Mouse (Mus musculus): ENCODE results near the gene Pde4d. TPM values are rescaled to one million over a fixed set of nuclear protein-coding genes. Genes with fewer than 3 reads are reported as not detected.
A peak's percentile ranks its signal among the peaks of the same experiment; 100 is the strongest.

Pde4d gene
- polyA plus RNA-seq, 1 experiment from 2014 or later, result 13.0 TPM

DNA sequence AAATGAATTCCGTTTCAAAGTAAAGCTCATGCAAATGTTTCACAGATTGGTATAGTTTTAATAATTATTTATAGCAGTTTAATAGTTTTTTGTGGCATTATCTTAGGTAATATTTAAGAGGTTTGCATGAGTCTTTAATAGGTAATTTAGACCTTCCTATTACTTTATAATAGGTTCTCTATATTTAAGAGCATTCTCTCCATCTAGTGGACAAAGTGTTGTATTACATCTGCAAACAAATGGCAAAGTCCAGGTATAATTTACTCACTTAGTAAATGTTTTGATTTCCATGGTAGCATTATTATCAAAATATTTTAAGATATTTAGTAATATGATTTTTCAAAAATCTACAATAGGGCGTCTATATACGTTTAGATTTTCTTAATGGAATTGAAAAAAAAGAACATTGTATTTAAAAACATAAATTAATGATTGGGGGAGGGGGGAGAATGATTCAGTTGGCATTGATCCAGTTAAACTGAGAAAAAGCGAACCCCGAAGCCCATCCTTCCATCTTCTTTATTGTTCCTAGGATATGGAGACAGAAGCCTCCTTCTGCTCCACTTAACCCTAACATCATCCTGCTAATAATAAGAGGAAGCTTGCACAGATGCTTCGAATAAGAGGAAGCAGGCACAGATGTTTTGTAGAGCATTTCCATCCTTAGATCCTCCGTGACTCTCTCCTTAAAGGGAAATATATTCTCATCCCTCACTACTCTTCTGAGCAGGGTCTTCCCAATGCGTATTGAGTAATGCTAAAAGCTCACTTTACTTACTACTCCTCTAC, 1286.7 kb downstream of the Pde4d start:
- ATAC-seq (ENCODE audit: low FRiP score, low TSS enrichment) (no peak), DNase-seq (ENCODE audit: low spot score) (no peak)
- no peaks in the 10 kb centered on the region for H3K4me1 ChIP-seq (replicated peaks; ENCODE audit: control insufficient read depth, insufficient read depth)
- 39% methylated on average over 8 of the region's 8 CpGs for WGBS
- no peaks in the 10 kb centered on the region for H3K27me3 ChIP-seq (ENCODE audit: control insufficient read depth, insufficient read depth, low read length)
- H3K36me3 ChIP-seq (ENCODE audit: control insufficient read depth, insufficient read depth, low read length), result no peaks in the 10 kb centered on the region
- H3K4me3 ChIP-seq (ENCODE audit: low read depth, low read length), result no peak overlapping the region
- H3K9me3 ChIP-seq (ENCODE audit: control insufficient read depth, low read length), result no peaks in the 10 kb centered on the region
- H3K27ac ChIP-seq (replicated peaks), result no peak overlapping the region
- H3K9ac ChIP-seq (ENCODE audit: low read length), result no peak overlapping the region
- no peak for TF ChIP-seq EP300 (optimal IDR thresholded peaks at IDR 0.05)
- TF ChIP-seq CTCF (IDR thresholded peaks at IDR 0.05; ENCODE audit: low read depth), result peak; percentile 80
- H3K4me2 ChIP-seq (replicated peaks; ENCODE audit: low read depth), result no peak overlapping the region

DNA sequence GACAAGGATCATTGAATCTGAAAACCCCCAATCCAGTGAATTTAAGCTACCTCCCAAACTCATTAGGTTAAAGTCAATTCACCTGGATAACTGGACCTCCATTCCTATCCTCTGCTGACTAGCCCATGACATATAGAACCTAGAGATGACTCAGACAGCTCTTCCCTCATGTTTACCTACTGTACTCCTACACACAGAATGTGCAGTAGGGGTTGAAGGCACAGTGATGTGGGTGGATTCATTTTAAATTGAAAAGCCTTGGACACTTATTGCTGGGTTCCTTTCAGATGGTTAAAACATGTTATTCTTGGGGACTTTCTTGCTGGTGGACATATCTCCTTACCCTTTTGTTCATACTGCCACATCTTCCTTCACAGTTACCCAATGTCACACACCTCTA, 1296.7 kb downstream of the Pde4d start:
- DNase-seq (ENCODE audit: low spot score), result no peak
- no peak overlapping the region for H3K4me3 ChIP-seq (ENCODE audit: low read depth, low read length)
- H3K27ac ChIP-seq (replicated peaks), result no peak overlapping the region
- no peak overlapping the region for H3K9ac ChIP-seq (ENCODE audit: low read length)
- H3K27me3 ChIP-seq (ENCODE audit: control insufficient read depth, insufficient read depth, low read length), result no peaks in the 10 kb centered on the region
- H3K4me2 ChIP-seq (replicated peaks; ENCODE audit: low read depth), result no peak overlapping the region
- no peaks in the 10 kb centered on the region for H3K4me1 ChIP-seq (replicated peaks; ENCODE audit: control insufficient read depth, insufficient read depth)
- H3K36me3 ChIP-seq (ENCODE audit: control insufficient read depth, insufficient read depth, low read length), result 0 out of 2 replicates have a peak, but pooled peaks cover 2% of the 10 kb centered on the region
- H3K9me3 ChIP-seq (ENCODE audit: control insufficient read depth, low read length), result no peaks in the 10 kb centered on the region
- TF ChIP-seq EP300 (optimal IDR thresholded peaks at IDR 0.05) (no peak), CTCF (IDR thresholded peaks at IDR 0.05; ENCODE audit: low read depth) (no peak)
- no peak for ATAC-seq (ENCODE audit: low FRiP score, low TSS enrichment)

DNA sequence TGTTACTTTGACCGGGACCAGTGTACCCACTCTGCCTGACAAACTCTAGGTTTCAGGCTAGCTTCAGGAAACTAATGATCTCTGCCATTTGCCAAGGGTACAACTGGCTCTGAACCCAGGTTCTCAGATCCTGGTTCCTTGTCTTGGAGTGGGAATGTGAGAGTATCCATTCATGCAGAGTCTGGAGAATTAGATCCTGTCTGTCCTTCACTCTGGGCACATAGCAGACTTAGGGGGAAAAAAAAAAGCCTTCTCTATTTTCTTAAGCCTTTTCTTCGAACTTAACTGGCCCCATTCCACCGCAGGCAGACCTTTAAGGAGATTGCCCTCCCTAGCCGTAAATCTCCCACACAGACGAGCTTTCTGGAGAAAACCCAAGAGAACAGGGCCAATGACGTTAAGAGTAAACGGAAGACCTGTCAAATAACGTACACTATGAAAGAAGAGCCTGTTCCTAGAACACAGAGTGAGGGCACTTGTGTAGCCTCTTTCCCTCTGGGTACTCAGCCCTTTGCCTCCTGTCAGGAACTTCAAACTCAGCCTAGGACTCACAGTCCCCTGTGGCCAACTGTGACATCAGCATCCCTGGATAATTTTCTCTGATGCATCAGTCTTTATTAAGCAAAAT, 1302.6 kb downstream of the Pde4d start:
- H3K9me3 ChIP-seq (ENCODE audit: control insufficient read depth, low read length), result no peaks in the 10 kb centered on the region
- H3K4me1 ChIP-seq (replicated peaks; ENCODE audit: control insufficient read depth, insufficient read depth), result no peaks in the 10 kb centered on the region
- peak; percentile 15; the same call in 1 of the 2 replicates for ATAC-seq (ENCODE audit: low FRiP score, low TSS enrichment)
- H3K4me3 ChIP-seq (ENCODE audit: low read depth, low read length), result no peak overlapping the region
- TF ChIP-seq CTCF (IDR thresholded peaks at IDR 0.05; ENCODE audit: low read depth), result 0 out of 2 replicates have a peak, but pooled peaks have one; percentile 5
- no peak for TF ChIP-seq EP300 (optimal IDR thresholded peaks at IDR 0.05)
- H3K36me3 ChIP-seq (ENCODE audit: control insufficient read depth, insufficient read depth, low read length), result no peaks in the 10 kb centered on the region
- DNase-seq (ENCODE audit: low spot score), result no peak
- no peaks in the 10 kb centered on the region for H3K27me3 ChIP-seq (ENCODE audit: control insufficient read depth, insufficient read depth, low read length)
- H3K27ac ChIP-seq (replicated peaks), result 0 out of 2 replicates have a peak overlapping the region, but pooled peaks have one; percentile 30
- no peak overlapping the region for H3K4me2 ChIP-seq (replicated peaks; ENCODE audit: low read depth)
- H3K9ac ChIP-seq (ENCODE audit: low read length), result no peak overlapping the region
- 28% methylated on average over 8 of the region's 8 CpGs for WGBS

DNA sequence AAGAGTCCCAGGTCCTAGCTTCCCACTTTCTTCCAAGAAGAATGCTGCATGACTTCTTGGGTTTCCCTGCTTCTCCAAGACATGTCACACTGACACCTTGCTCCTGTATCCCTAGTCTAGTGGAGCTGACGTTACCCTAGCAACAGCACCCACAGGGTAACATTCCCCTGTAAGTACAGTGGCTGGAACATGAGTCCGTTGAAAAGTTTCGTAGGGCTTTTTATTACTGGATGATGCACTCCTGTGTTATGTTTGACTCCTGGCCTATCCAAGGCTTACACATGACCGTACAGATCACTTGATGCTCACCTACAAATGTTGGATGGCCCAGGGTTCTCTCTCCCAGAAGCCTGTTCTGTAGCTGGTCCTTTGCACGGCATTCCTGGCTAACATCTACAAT, 1307.1 kb downstream of the Pde4d start:
- Histone ChIP-seq H3K27ac (replicated peaks) (no peak overlapping the region), H3K4me2 (replicated peaks; ENCODE audit: low read depth) (no peak overlapping the region), H3K9me3 (ENCODE audit: control insufficient read depth, low read length) (no peaks in the 10 kb centered on the region), H3K9ac (ENCODE audit: low read length) (no peak overlapping the region), H3K36me3 (ENCODE audit: control insufficient read depth, insufficient read depth, low read length) (no peaks in the 10 kb centered on the region), H3K4me1 (replicated peaks; ENCODE audit: control insufficient read depth, insufficient read depth) (no peaks in the 10 kb centered on the region), H3K27me3 (ENCODE audit: control insufficient read depth, insufficient read depth, low read length) (no peaks in the 10 kb centered on the region), H3K4me3 (ENCODE audit: low read depth, low read length) (no peak overlapping the region)
- DNase-seq (ENCODE audit: low spot score) (no peak), ATAC-seq (ENCODE audit: low FRiP score, low TSS enrichment) (no peak)
- TF ChIP-seq EP300 (optimal IDR thresholded peaks at IDR 0.05) (no peak), CTCF (IDR thresholded peaks at IDR 0.05; ENCODE audit: low read depth) (no peak)
- 85% methylated on average over 5 of the region's 5 CpGs for WGBS

DNA sequence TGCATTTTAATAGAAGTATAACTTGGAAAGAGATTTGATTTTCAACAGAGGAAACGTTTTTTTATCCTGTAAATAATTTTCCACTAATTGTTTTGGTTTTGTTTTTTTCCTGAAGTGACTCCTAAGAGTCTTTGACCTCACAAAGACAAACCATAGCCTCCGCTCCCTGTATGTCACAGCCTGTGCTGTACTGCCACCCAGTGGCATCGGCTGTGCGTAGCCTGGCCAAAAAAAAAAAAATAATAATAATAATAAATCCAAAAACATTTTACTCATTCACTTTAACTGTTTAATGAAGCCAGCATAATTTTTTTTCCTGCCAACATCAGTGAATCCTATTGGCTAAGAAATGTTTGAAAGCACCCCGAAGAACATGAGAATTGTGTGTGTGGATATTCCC, 1309.5 kb downstream of the Pde4d start:
- ATAC-seq (ENCODE audit: low FRiP score, low TSS enrichment) (no peak), DNase-seq (ENCODE audit: low spot score) (peak; percentile 34)
- H3K9me3 ChIP-seq (ENCODE audit: control insufficient read depth, low read length), result no peaks in the 10 kb centered on the region
- no peaks in the 10 kb centered on the region for H3K4me1 ChIP-seq (replicated peaks; ENCODE audit: control insufficient read depth, insufficient read depth)
- no peak overlapping the region for H3K27ac ChIP-seq (replicated peaks)
- H3K27me3 ChIP-seq (ENCODE audit: control insufficient read depth, insufficient read depth, low read length), result no peaks in the 10 kb centered on the region
- 47% methylated on average over 5 of the region's 5 CpGs for WGBS
- no peak overlapping the region for H3K9ac ChIP-seq (ENCODE audit: low read length)
- no peaks in the 10 kb centered on the region for H3K36me3 ChIP-seq (ENCODE audit: control insufficient read depth, insufficient read depth, low read length)
- TF ChIP-seq CTCF (IDR thresholded peaks at IDR 0.05; ENCODE audit: low read depth) (peak; percentile 81), EP300 (optimal IDR thresholded peaks at IDR 0.05) (no peak)
- no peak overlapping the region for H3K4me3 ChIP-seq (ENCODE audit: low read depth, low read length)
- no peak overlapping the region for H3K4me2 ChIP-seq (replicated peaks; ENCODE audit: low read depth)

DNA sequence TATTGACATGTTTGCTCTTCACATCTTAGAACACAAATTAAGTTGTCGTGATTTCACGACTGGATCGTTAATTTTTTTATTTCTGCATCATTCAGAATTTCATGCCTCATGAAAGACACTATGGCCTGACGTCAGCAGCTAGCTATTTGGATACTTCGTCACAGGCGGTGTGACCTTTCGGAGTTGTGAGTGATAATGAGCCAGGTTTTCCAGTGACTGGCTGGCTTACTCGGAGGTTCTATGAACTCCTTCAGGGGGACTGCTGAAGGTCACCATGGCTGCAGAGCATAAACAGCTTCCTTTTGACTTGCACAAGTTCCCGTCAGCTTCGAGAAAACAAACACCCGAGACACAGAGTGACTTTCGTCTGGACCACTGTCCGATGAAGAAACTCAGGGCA, 1311.3 kb downstream of the Pde4d start:
- H3K4me3 ChIP-seq (ENCODE audit: low read depth, low read length), result no peak overlapping the region
- no peak for ATAC-seq (ENCODE audit: low FRiP score, low TSS enrichment)
- 73% methylated on average over 13 of the region's 13 CpGs for WGBS

More for the DNA sequence above, 1311.3 kb downstream of the Pde4d start:
- TF ChIP-seq CTCF (IDR thresholded peaks at IDR 0.05; ENCODE audit: low read depth) (no peak), EP300 (optimal IDR thresholded peaks at IDR 0.05) (no peak)
- Histone ChIP-seq H3K4me2 (replicated peaks; ENCODE audit: low read depth) (no peak overlapping the region), H3K27ac (replicated peaks) (no peak overlapping the region), H3K9ac (ENCODE audit: low read length) (no peak overlapping the region), H3K9me3 (ENCODE audit: control insufficient read depth, low read length) (no peaks in the 10 kb centered on the region), H3K27me3 (ENCODE audit: control insufficient read depth, insufficient read depth, low read length) (no peaks in the 10 kb centered on the region), H3K4me1 (replicated peaks; ENCODE audit: control insufficient read depth, insufficient read depth) (no peaks in the 10 kb centered on the region), H3K36me3 (ENCODE audit: control insufficient read depth, insufficient read depth, low read length) (no peaks in the 10 kb centered on the region)
- no peak for DNase-seq (ENCODE audit: low spot score)

All from stomach, postnatal 0 days (tissue).